Mouse (Mus musculus): Measurements from ENCODE around the gene Atg10. TPM values are rescaled to one million over a fixed set of nuclear protein-coding genes. Genes with fewer than 3 reads are reported as not detected.
"Not testable (repeated sequence)": the region's sequence is repeated elsewhere in the genome, so short reads cannot be mapped to it uniquely, and the experiment has no call there.

The Atg10 gene
- 13.7 and 18.2 TPM in 2 replicates for total RNA-seq (2021)
- long read RNA-seq, experiment 1, transcript Atg10-201 (8 exons, 1,583 nt), result major isoform, 29 of 35 reads
- long read RNA-seq, experiment 1, partial matches to known transcripts, result 2 of 35 reads
- long read RNA-seq, experiment 1, other reads (novel, unspliced or antisense), result 1 of 35 reads
- long read RNA-seq, experiment 2, transcript Atg10-201 (8 exons, 1,583 nt), result major isoform, 22 of 32 reads
- long read RNA-seq, experiment 2, partial matches to known transcripts, result 4 of 32 reads
- long read RNA-seq, experiment 2, other reads (novel, unspliced or antisense), result 3 of 32 reads

DNA sequence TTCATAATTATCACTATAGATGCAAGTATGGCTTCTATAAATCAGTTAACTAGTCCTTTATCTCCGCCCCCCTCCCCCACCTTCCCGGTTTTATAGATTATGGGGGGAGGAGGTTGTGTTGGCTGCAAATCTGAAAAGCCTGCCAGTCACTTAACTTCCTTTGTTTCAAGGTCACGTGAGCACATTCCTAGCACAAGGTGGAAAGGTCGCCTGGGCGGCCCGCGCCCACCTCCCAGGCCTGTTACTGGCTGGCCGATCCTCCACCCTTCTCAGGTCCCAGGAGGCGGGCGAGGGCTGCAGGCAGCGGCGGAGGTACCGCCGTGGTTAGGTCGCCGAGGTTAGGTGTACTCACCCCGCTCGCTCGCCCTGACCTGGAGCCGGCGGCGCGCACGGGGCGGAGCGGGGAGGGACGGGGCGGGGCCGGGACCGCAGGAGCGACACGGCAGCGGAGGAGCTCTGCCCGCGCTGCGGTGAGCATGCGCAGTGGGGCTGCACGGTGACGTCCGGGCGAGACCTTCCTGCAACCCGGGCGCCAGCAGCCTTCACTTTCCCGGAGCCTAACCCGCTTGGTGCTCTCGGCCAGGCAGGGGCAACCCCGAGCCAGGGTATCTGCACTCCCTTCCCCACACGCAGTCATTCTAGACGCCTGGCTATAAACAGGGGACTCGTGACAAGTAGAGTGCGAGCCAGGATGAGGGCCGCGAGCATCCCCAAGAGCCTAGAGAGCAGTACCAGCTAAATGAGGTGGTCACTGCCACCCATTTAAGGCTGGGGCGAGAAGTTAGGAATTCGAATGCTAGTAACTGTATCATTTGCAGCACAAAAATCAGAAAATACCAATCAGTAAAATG, at the start of gene Atg10:
Gene Atg10, minus strand, starts transcription at position 382 of the 851 bp plus-strand sequence.
- peak; percentile 94 for DNase-seq

DNA sequence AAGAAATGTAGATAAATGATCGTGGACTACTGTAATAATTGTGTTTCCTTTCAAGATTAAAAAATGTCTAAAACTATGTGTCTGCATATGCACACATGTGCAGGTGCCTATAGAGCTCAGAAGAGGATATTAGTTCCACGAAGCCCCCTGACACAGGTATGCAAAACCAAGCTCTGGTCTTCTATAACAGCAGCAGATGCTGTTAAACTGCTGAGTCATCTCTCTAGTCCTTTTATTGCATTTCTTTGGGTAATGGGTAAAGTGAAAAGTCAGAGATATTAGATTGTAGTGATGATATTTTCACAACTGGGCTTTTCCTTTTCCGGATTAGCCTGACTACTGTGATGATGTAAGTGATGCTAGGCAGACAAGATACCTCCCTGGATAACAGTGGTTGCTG, 28.6 kb upstream of the Atg10 start:
- DNase-seq, result no peak

DNA sequence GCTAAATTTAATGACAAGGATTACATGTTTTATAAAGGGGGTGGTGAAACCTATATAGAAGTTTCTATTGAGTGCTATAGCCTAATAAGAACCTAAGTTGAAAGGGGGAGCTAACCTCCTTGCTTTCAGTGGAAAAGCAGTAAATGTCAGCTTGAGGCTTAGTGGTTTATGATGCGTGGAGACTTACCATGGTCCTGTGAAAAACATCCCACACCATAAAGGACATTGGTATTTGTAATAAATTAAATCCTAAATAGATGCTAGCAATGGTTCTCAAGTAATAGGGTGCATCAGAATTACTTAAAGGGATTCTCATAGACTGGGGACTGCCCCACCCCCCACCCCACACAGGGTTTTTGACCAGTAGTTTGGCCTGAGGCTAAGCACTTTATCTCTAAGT, 27.9 kb upstream of the Atg10 start:
- DNase-seq, result no peak

DNA sequence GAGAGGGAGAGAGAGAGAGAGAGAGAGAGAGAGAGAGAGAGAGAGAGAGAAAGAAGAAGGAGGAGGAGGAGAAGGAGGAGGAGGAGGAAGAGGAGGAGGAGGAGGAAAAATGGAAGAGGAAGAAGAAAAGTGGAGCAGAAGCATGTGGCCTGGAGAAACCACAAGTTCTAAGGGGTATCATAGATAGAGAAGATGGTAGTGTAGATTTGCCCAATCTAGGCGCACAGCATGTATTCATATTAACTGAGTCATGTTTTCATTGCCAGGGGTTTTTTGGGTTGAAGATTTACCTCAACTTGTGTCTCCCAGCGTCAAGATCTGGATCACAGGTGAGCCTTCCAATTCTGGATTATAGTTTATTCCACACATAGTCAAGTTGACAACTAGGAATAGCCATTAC, 26.3 kb upstream of the Atg10 start:
- not testable (repeated sequence) for DNase-seq

DNA sequence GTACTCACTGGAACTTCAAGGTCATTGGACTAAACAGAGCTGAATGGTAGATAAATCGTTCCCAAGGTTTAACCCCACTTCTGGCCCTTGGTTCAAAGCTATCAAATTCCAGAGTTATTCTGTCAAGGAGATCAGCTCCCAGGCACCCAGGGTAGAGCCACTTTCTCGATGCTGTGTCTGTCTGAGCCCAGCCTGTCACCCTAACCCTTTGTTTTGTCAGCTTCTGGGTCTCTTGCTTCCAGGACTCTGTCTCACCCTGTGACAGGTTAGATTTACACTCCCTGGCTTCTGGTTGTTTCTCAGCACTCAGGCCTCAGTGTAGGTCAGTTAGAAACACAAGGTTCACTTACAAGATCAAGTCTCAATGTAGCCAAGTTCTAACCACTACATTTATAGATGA, 22.7 kb upstream of the Atg10 start:
- no peak for DNase-seq

DNA sequence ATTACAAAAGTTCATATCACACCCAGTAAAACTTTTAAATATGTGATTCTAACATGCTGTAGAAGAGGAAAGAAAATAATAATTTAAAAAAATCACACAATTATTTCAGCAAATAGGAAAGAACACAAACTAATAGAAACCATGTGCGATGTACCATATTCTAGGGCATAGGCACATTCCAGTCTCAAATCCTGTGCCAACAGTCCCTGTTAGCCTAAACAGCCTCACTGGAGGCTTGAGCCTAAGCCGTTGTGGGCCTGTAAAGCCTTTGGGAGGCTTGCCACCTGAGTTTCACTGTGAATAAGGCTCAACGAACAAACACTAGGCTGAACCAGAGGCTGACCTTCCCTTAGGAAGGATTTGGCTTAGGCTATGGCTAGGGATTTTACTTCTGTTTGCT, 14.2 kb upstream of the Atg10 start:
- DNase-seq, result no peak

DNA sequence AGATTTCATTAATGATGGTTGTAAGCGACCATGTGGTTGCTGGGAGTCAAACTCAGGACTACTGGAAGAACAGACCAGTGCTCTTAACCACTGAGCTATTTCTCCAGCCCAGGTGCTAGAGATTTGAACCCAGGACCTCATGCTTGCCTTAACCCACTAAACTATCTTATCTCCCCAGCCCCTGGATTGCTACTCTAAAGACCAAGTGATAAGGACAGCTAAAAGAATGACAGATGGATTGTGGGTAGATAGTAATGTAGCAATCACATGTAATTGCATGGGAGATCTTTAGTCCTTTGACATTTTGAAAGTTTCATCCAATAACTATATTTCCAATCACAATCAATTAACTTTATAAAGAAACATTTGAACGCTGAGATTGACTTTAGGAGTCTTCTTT, 13.1 kb upstream of the Atg10 start:
- DNase-seq, result no peak

DNA sequence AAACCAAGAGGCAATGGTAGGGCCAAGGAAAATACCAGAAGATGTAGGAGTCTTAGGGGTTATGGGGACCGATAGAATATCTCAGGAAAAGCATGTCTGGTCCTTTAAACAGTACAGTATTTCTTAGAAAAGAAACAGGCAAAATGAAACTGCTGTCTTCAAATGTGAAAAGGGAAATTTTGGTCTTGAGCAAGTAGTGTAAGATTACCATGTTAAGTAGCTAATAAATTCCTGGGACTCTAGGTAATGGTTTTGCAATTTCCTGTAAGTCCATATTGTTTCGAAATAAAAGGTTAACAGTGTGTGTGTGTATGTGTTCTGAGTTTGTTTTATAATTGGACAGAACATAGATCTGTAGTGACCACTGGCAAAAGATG, 658 bp upstream of the Atg10 start:
- no peak for DNase-seq

DNA sequence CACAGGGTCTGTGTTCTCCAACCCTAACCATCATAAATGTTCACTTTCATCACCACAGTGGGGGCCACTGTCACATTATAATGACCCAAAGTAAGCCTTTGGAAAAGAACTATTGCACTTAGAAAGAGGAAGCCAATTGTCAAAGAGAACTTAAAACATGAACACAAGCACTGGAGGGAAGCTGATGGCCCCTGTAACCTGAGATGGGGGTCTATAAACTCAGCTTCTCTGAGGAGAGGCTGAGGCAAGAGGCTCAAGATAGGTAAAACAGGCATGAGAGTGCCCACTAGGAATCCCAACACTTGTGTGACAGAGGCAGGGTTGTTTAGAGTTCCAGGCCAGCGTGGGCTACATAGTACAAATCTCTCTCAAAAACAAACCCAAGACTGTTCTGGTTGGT, 705 bp downstream of the Atg10 start:
- DNase-seq, result no peak

DNA sequence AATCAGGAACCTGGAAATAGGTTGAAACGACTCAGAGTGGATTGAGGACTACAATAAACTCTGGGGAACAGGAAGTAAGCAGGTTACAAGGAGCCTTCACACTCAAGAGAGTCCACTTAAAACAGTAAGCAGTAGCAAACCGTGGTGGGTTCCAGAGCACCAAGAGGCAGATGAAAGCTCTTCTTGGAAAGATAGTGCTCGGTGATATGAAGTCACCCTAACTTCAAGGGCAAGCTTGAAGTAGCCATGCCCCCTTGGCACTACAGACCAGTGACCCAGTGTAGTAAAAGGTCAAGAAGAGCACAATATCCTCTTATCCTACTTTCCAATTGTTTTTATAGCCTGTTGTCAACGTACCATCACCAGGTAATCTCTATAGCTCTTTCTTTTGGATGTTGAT, 2.1 kb downstream of the Atg10 start:
- peak; percentile 40 for DNase-seq

DNA sequence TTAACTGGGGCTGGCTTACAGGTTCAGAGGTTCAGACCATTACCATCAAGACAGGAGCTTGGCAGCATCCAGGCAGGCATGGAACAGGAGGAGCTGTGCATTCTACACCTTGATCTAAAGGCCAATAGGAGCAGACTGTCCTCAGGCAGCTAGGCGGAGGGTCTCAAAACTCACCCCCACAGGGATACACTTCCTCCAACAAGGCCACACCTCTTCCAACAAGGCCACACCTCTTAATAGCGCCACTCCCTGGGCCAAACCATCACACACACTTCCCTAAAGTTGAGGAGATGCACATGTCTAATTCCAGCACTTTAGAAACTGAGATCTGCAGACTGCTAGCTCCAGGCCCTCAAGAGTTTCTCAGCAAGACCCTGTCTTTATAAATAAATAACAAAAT, 6.1 kb downstream of the Atg10 start:
- no peak for DNase-seq

DNA sequence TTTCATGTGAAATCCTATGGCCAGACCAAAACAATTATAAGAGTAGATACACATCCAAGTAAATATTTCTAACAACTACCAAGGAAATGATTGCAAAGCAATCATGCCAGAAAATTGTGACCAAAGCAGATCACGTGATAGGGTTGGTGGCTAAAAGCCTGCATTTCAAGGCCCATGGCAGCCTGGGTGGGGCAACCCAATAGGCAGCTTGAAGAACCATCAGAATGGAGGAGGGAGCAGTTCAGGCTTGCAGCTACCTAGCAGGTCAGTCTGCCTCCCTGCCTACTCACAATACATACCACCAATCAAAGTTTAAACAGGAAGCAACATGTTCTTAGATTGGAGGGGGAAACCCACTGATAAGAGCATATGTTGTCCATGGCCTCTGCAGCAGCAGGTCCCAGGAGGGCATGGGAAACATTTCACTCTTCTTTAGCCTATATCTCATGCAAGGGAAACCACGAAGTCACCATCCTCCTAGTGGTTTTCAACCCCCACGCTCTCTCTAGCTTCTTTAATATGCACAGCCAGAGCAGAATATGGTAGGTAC, 7.0 kb downstream of the Atg10 start:
- DNase-seq, result no peak

DNA sequence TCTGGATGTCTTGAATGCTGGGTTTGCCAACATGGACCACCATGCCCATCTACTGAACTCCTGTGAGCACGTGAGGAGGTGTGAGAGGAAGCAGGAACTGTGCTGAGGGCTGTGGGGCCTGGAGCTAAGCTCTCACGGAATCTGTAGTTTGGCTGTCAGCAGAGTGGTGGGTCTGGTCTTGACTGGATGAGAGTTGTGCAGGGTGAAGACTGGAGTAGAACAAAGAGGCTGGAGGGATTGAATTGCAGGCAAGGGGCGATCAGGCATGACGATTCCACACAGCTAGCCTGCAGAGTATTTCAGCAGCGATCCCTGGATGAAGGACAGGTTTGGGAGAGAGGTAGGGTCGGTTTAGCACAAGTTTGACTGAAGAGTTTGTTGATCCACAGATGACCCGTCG, 10.8 kb downstream of the Atg10 start:
- no peak for DNase-seq

DNA sequence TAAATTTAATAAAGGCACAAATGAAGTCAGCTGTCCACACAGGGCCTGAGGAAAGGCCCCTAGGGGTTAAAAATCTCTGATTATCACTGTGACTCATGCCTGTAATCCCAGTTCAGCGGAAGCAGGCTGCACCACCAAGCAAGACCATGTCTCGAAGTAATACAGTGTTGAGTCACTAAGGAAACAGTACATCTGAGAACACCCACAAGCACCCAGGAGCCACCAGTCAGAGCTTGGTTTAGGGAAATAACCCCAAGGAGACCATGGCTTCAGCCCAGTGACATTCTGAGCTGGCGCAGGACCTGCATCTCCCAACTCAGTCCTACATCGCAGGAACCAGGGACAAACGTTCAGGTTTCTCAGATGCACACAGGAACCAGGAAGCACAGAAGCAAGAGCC, 17.5 kb downstream of the Atg10 start:
- DNase-seq, result peak; percentile 18

DNA sequence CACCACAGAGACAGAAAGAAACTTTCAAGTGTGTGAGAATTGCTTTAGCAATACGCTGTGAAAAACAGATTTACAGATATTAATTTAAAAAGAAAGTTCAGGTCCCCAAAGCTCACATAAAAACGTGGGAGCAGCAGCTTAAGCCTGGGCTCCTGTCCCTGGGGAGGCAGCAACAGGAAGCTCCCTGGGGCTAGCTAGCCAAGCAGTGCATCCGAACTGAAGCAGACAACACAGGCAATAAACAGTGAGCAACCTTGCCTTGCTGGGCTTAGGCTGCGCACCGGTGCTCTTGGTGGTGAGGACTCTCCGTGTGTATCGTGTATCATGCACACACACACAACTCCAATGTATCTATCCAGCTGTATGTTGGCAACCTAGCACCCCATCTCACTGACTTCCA, 21.2 kb downstream of the Atg10 start:
- DNase-seq, result no peak

DNA sequence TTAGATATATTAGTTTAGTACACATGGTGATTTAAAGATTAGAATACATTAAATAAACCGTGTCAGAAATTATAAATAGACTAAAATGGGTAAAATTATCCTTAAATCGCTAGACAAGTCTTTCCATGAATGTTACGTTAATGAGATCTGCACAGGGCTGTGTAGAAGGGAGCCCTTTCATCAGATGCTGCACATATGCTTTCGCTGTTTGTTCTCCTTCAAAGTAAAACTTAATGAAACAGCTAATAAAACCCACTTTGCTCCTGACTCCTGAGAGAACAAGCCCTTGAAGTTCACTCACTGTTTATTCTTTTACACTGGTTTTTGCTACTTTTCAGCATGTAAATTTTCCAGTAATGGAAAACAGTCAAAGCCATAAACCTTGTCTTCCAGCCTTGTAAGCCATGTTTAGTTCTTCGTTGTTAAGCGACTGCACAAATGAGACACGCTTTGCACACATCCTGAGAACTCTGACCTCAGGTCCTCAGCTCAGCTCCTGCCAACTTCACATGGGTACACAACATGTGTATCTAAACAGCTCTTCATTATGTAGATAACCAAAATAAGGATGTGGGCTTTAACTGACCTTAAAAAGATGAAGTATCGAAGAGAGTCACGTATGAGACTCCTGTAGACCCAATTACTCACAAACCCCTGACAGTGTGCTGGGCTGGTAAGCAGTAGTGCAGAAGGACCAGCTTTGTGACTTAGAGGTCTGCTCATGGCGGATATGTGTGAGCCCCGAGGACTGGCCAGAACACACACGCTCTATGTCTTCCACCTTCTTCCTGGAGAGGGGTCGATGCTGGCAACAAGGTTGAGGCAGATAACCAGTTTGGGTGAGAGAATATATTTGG, 36.2 kb downstream of the Atg10 start:
- DNase-seq, result no peak

DNA sequence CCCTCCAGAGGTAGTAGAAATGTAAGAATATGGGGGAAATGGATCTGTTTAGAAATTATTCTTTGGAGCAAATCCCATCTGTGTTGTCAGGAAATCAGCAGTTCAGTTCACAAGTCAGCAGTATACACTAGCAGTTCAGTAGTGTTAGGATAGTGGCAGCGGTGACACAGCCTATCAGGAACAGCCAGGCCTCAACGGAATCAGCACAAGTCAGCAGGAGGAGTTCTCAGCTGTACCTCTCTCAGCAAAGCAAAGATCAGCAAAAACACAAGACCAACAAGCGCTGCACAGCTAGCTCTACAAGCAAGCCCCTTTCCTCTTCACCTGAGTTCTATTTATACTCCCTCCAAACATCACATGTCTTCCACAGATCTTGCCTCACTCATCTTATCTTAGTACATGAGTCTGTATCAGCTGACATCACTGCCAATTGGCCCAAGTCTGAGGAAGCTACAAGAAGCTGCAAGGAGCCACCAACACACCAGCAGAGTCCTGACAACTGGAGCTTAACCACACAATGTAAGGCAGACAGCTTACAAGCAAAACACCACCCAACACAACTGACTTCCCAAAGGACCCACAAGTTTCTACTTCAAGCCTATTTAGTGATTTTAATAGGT, 38.4 kb downstream of the Atg10 start:
- no peak for DNase-seq

DNA sequence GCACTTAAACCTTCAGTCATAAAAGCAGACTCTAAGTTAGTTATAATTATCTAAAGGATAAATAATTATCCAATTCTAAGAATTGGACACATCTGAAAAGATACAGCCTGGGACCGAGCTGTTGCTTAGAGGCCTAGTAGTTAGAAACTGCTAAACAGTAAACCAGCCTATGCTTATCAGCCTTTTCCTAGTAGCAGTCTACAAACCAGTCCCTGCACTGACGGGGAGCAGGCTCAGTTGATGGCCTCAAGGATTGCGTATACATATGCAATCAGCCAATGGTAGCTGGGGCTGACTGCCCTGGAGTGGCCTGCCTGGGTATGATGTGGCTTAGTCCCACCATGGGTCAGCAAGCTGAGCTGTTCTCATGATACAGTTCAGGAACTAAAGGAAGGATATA, 39.5 kb downstream of the Atg10 start:
- no peak for DNase-seq

DNA sequence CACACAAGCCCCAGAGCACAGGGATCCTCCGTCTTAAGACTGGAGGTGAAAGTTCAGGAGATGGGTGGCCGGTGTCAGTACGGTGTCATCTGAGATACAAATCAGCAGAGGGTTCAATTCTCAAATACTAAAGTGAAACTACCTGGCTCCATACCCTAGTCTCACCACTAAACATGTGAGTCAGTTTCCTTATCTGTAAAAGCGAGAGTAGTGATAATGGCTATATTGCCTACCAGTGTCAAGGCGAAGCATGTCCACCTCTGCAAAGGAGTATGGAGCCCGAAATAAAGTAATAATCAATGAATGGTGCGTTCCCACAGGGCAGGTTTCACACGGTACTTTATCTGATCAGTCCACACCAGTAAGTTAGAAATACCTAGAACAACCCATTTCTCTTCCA, 43.4 kb downstream of the Atg10 start:
- no peak for DNase-seq

DNA sequence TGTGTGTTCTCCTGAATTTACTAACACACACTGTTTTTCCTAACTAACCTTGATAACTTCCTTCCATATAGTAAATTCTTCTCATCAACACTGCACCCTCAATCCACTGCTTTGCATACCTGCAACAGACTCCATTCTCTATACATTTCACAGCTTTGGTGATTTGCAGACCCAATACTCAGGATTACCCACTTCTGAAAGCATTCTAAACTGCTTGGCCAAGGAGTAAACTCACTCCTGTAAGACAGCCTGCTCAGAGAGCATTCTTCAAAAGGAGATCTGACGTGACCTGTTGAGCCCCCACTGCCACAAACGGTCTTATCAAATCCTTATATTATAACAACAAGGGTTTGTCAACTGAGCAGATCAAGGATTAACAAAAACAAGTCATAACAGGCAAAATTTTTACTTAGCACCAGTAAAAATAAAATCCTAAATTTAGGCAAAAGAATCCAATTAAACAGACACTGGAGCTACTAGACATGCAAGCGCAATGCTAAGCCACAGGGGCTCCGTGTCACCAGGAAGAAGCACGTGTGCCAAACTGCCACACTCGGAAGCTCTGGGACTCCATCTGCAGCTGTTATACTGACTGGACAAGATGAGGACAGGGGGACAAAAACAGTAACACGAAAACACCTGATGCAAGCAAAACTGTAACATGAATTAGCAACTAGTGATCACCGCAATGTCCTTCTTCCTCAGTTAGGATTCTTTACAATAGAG, 44.4 kb downstream of the Atg10 start:
- DNase-seq, result no peak

DNA sequence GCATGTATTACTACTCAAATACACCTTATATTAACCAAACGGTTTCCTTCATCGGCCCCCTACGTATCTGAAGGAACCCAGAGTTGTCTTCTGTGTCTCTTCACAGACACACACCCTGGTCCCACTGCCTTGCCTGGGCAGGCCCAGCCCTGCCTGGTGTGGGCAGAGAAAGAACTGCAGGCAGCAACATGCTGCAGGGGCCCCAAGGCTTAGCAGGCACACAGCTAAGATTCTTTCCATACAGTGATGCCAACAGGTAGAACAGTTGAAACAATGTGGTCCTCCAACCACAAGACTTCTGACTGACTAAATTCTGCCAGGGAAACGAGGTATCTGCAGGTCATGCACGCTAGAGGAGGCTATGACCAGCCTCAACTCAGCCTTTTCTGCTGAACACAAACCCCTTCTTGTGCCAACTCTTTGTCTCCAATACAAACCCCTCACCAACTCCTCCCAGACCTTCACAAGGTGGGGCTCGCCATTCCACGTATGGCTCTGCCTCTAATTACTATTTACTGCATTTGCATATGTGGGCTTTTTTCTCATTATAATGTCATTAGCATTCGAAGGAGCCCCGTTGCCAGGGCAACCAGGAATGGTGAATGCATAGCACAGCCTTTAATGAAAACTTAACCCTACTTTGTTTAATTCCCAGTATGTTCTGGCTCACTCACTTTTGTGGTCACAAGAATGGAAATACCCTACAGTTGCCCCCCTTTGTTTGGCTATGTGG, 45.2 kb downstream of the Atg10 start:
- no peak for DNase-seq

All from adrenal gland, postnatal 14 days (tissue).